Mouse (Mus musculus) stomach, embryonic 14.5 days (tissue): ENCODE data around the gene Ywhah. TPM values are rescaled to one million over a fixed set of nuclear protein-coding genes. Genes with fewer than 3 reads are reported as not detected.

Source experiments
- ATAC-seq: fragments of 200-750 bp; cut with Nextera tagmentation; 2 replicates; pipeline ENCODE4 v1.8.0; 2017; ENCODE audit warnings: low read depth, moderate TSS enrichment; ENCODE audit not compliant: insufficient number of reproducible peaks, insufficient read depth, low FRiP score
- H3K27ac ChIP-seq: fragments of 300-500 bp; sonication (generic); 2 replicates; pipeline ENCODE4 v1.5.1; 2014; ENCODE audit warnings: mild to moderate bottlenecking, low read length, moderate library complexity, mixed read lengths
- H3K27me3 ChIP-seq: fragments of 300-500 bp; sonication (generic); 2 replicates; pipeline ENCODE4 v1.6.1; 2014; ENCODE audit warnings: low read length, control low read depth, mixed read lengths; ENCODE audit not compliant: control insufficient read depth, insufficient read depth
- H3K36me3 ChIP-seq: fragments of 300-500 bp; sonication (generic); 2 replicates; pipeline ENCODE4 v1.6.1; 2014; ENCODE audit warnings: mild to moderate bottlenecking, control low read depth, low read length, moderate library complexity, mixed read lengths; ENCODE audit not compliant: control insufficient read depth, insufficient read depth
- H3K4me1 ChIP-seq: fragments of 300-500 bp; sonication (generic); 2 replicates; pipeline ENCODE4 v1.6.1; 2014; ENCODE audit warnings: low read length, control low read depth, mixed read lengths; ENCODE audit not compliant: control insufficient read depth, insufficient read depth
- H3K4me2 ChIP-seq: fragments of 300-500 bp; sonication (generic); replicated peaks from 2 replicates; pipeline ENCODE4 v1.6.1; 2014; ENCODE audit warnings: low read depth, low read length, control low read depth
- H3K4me3 ChIP-seq: fragments of 300-500 bp; sonication (generic); 2 replicates; pipeline ENCODE4 v1.5.1; 2014; ENCODE audit warnings: low read depth, low read length, control low read depth
- H3K9ac ChIP-seq: fragments of 300-500 bp; sonication (generic); replicated peaks from 2 replicates; pipeline ENCODE4 v1.6.1; 2014; ENCODE audit warnings: low read depth, mild to moderate bottlenecking, control low read depth, low read length, moderate library complexity, mixed read lengths
- H3K9me3 ChIP-seq: fragments of 300-500 bp; sonication (generic); 2 replicates; pipeline ENCODE4 v1.6.1; 2016; ENCODE audit warnings: low read depth, low read length, control low read depth; ENCODE audit not compliant: control insufficient read depth
- WGBS: fragments of 180-500 bp; shearing (Covaris S2); extraction: QIAGEN DNeasy Blood & Tissue Kit; methylation state at CpG from one replicate; pipeline ENCODE4 v1.1.7; 2014; 5-methylcytosine and 5-hydroxymethylcytosine counted together
- polyA plus RNA-seq: library from polyadenylated mRNA; unstranded; fragments of >200 nt; fragmentation: Nextera tagmentation; extraction: Ambion mirVana; gene quantifications from 2 replicates; pipeline ENCODE4 v1.2.1, GENCODE M21; 2014

Gene Ywhah
- polyA plus RNA-seq, 1 experiment from 2014 or later: 388 TPM

- Histone ChIP-seq H3K9ac (no peak overlapping the region), H3K4me1 (no peaks in the 10 kb centered on the region), H3K36me3 (no peaks in the 10 kb centered on the region), H3K27me3 (no peaks in the 10 kb centered on the region), H3K27ac (no peak overlapping the region), H3K4me3 (no peak overlapping the region), H3K9me3 (no peaks in the 10 kb centered on the region), H3K4me2 (no peak overlapping the region)
- 78% methylated on average over 4 of the region's 4 CpGs for WGBS
- ATAC-seq: no peak
Observed at GRCm38 (mm10) chr5:32995756-32996155, 22.9 kb upstream of the Ywhah start.

- Histone ChIP-seq H3K36me3 (no peaks in the 10 kb centered on the region), H3K27ac (no peak overlapping the region), H3K4me1 (no peaks in the 10 kb centered on the region), H3K9me3 (no peaks in the 10 kb centered on the region), H3K27me3 (no peaks in the 10 kb centered on the region), H3K4me2 (no peak overlapping the region), H3K9ac (no peak overlapping the region), H3K4me3 (no peak overlapping the region)
- WGBS: 84% methylated on average over 1 of the region's 1 CpGs
- ATAC-seq: no peak
Observed at GRCm38 (mm10) chr5:32996560-32996959, 22.1 kb upstream of the Ywhah start.

- no peak for ATAC-seq
- WGBS: 30% methylated on average over 4 of the region's 4 CpGs
- Histone ChIP-seq H3K4me3 (no peak overlapping the region), H3K27me3 (no peaks in the 10 kb centered on the region), H3K4me1 (no peaks in the 10 kb centered on the region), H3K36me3 (no peaks in the 10 kb centered on the region), H3K9me3 (no peaks in the 10 kb centered on the region), H3K27ac (no peak overlapping the region), H3K4me2 (no peak overlapping the region), H3K9ac (no peak overlapping the region)
Observed at GRCm38 (mm10) chr5:32997686-32998085, 20.9 kb upstream of the Ywhah start.

GRCm38 (mm10) chr5:32998783-32999182 is 19.8 kb upstream of the Ywhah start:
- Histone ChIP-seq H3K4me2 (no peak overlapping the region), H3K36me3 (no peaks in the 10 kb centered on the region), H3K9me3 (no peaks in the 10 kb centered on the region), H3K4me1 (no peaks in the 10 kb centered on the region), H3K27me3 (no peaks in the 10 kb centered on the region), H3K9ac (no peak overlapping the region), H3K4me3 (no peak overlapping the region), H3K27ac (no peak overlapping the region)
- 74% methylated on average over 4 of the region's 4 CpGs for WGBS
- ATAC-seq: no peak

- Histone ChIP-seq H3K36me3 (no peaks in the 10 kb centered on the region), H3K27ac (no peak overlapping the region), H3K27me3 (no peaks in the 10 kb centered on the region), H3K9ac (no peak overlapping the region), H3K4me2 (no peak overlapping the region), H3K4me1 (no peaks in the 10 kb centered on the region), H3K4me3 (no peak overlapping the region), H3K9me3 (no peaks in the 10 kb centered on the region)
- no peak for ATAC-seq
- 67% methylated on average over 5 of the region's 5 CpGs for WGBS
Observed at GRCm38 (mm10) chr5:33001111-33001510, 17.5 kb upstream of the Ywhah start.

- Histone ChIP-seq H3K27ac (no peak overlapping the region), H3K9ac (no peak overlapping the region), H3K9me3 (no peaks in the 10 kb centered on the region), H3K4me2 (no peak overlapping the region), H3K27me3 (no peaks in the 10 kb centered on the region), H3K36me3 (no peaks in the 10 kb centered on the region), H3K4me1 (no peaks in the 10 kb centered on the region), H3K4me3 (no peak overlapping the region)
- ATAC-seq: no peak
- WGBS: 89% methylated on average over 5 of the region's 5 CpGs
Observed at GRCm38 (mm10) chr5:33002781-33003180, 15.8 kb upstream of the Ywhah start.

GRCm38 (mm10) chr5:33003500-33003899 is 15.1 kb upstream of the Ywhah start:
- H3K27me3 ChIP-seq: no peaks in the 10 kb centered on the region
- no peak overlapping the region for H3K9ac ChIP-seq
- H3K4me1 ChIP-seq: no peaks in the 10 kb centered on the region
- no peaks in the 10 kb centered on the region for H3K9me3 ChIP-seq
- no peak overlapping the region for H3K27ac ChIP-seq
- H3K36me3 ChIP-seq: no peaks in the 10 kb centered on the region
- H3K4me3 ChIP-seq: no peak overlapping the region
- WGBS: 64% methylated on average over 6 of the region's 6 CpGs
- no peak for ATAC-seq
- H3K4me2 ChIP-seq: no peak overlapping the region

- Histone ChIP-seq H3K4me1 (no peaks in the 10 kb centered on the region), H3K9ac (no peak overlapping the region), H3K4me2 (no peak overlapping the region), H3K27me3 (no peaks in the 10 kb centered on the region), H3K4me3 (no peak overlapping the region), H3K9me3 (no peaks in the 10 kb centered on the region), H3K36me3 (no peaks in the 10 kb centered on the region), H3K27ac (no peak overlapping the region)
- ATAC-seq: no peak
- WGBS: 62% methylated on average over 4 of the region's 4 CpGs
Observed at GRCm38 (mm10) chr5:33004110-33004509, 14.5 kb upstream of the Ywhah start.

- WGBS: 76% methylated on average over 11 of the region's 11 CpGs
- no peaks in the 10 kb centered on the region for H3K9me3 ChIP-seq
- no peaks in the 10 kb centered on the region for H3K4me1 ChIP-seq
- no peak overlapping the region for H3K27ac ChIP-seq
- no peaks in the 10 kb centered on the region for H3K36me3 ChIP-seq
- ATAC-seq: no peak
- no peak overlapping the region for H3K4me2 ChIP-seq
- no peak overlapping the region for H3K9ac ChIP-seq
- H3K4me3 ChIP-seq: no peak overlapping the region
- H3K27me3 ChIP-seq: no peaks in the 10 kb centered on the region
Observed at GRCm38 (mm10) chr5:33005442-33006145, 13.0 kb upstream of the Ywhah start.
